Mouse (Mus musculus): ENCODE measurements around the gene Tub.

- TF ChIP-seq MYOG (IDR thresholded peaks at IDR 0.05; ENCODE audit: control insufficient read depth, extremely low read depth, insufficient read length) = no peak
- no peak for TF ChIP-seq CTCF (IDR thresholded peaks at IDR 0.05; ENCODE audit: control insufficient read depth, insufficient read depth, insufficient read length)
- TF ChIP-seq MAX (IDR thresholded peaks at IDR 0.05) = no peak
- no peak for TF ChIP-seq MYOD1 (IDR thresholded peaks at IDR 0.05; ENCODE audit: control insufficient read depth, insufficient read length, low read depth)
- no peak for TF ChIP-seq USF1 (IDR thresholded peaks at IDR 0.05; ENCODE audit: low read depth)
- no peak for TF ChIP-seq FOSL1 (IDR thresholded peaks at IDR 0.05; ENCODE audit: insufficient read depth, low read length, poor library complexity, severe bottlenecking)
These were observed 89.3 kb downstream of the Tub start for GRCm38 (mm10) chr7:109039445-109039844.

Data from C2C12 (cell line).